Mouse (Mus musculus): ENCODE data around the gene Zfp575. TPM values are rescaled to one million over a fixed set of nuclear protein-coding genes. Genes with fewer than 3 reads are reported as not detected.

The Zfp575 gene
- polyA plus RNA-seq, 1 experiment from 2014 or later: 0.22 TPM

GRCm38 (mm10) chr7:24563837-24564206 is 23.6 kb downstream of the Zfp575 start:
- Histone ChIP-seq H3K4me3 (replicated peaks) (no peak overlapping the region), H3K9ac (no peak overlapping the region), H3K4me2 (no peak overlapping the region), H3K9me3 (replicated peaks) (no peaks in the 10 kb centered on the region), H3K27ac (replicated peaks) (no peak overlapping the region), H3K27me3 (no peaks in the 10 kb centered on the region), H3K4me1 (replicated peaks) (0 out of 2 replicates have a peak, but pooled peaks cover 3% of the 10 kb centered on the region), H3K36me3 (replicated peaks) (peaks cover 76% of the 10 kb centered on the region)
- 68% methylated on average over 4 of the region's 4 CpGs for WGBS (ENCODE audit: insufficient replicate concordance)
- no peak for ATAC-seq (ENCODE audit: insufficient read depth)

GRCm38 (mm10) chr7:24563191-24563836 is 24.1 kb downstream of the Zfp575 start:
- no peaks in the 10 kb centered on the region for H3K9me3 ChIP-seq (replicated peaks)
- no peak overlapping the region for H3K9ac ChIP-seq
- H3K36me3 ChIP-seq (replicated peaks): peaks cover 75% of the 10 kb centered on the region
- ATAC-seq (ENCODE audit: insufficient read depth): no peak
- 82% methylated on average over 8 of the region's 8 CpGs for WGBS (ENCODE audit: insufficient replicate concordance)
- H3K4me2 ChIP-seq: no peak overlapping the region
- no peak overlapping the region for H3K27ac ChIP-seq (replicated peaks)
- H3K4me1 ChIP-seq (replicated peaks): 0 out of 2 replicates have a peak, but pooled peaks cover 3% of the 10 kb centered on the region
- no peaks in the 10 kb centered on the region for H3K27me3 ChIP-seq
- H3K4me3 ChIP-seq (replicated peaks): no peak overlapping the region

GRCm38 (mm10) chr7:24561450-24561849 is 26.0 kb downstream of the Zfp575 start:
- no peaks in the 10 kb centered on the region for H3K27me3 ChIP-seq
- H3K36me3 ChIP-seq (replicated peaks): peaks cover 60% of the 10 kb centered on the region
- no peak overlapping the region for H3K4me3 ChIP-seq (replicated peaks)
- no peak overlapping the region for H3K4me2 ChIP-seq
- no peak overlapping the region for H3K27ac ChIP-seq (replicated peaks)
- WGBS (ENCODE audit: insufficient replicate concordance): 75% methylated on average over 4 of the region's 4 CpGs
- 0 out of 2 replicates have a peak, but pooled peaks cover 3% of the 10 kb centered on the region for H3K4me1 ChIP-seq (replicated peaks)
- ATAC-seq (ENCODE audit: insufficient read depth): no peak
- H3K9ac ChIP-seq: no peak overlapping the region
- no peaks in the 10 kb centered on the region for H3K9me3 ChIP-seq (replicated peaks)

GRCm38 (mm10) chr7:24555786-24556185 is 31.7 kb downstream of the Zfp575 start:
- Histone ChIP-seq H3K4me1 (replicated peaks) (peaks cover 6% of the 10 kb centered on the region; the same call in 1 of the 2 replicates), H3K4me3 (replicated peaks) (no peak overlapping the region), H3K36me3 (replicated peaks) (peaks cover 52% of the 10 kb centered on the region), H3K27ac (replicated peaks) (no peak overlapping the region), H3K9ac (no peak overlapping the region), H3K27me3 (no peaks in the 10 kb centered on the region), H3K9me3 (replicated peaks) (no peaks in the 10 kb centered on the region), H3K4me2 (no peak overlapping the region)
- no peak for ATAC-seq (ENCODE audit: insufficient read depth)
- WGBS (ENCODE audit: insufficient replicate concordance): 78% methylated on average over 10 of the region's 10 CpGs

GRCm38 (mm10) chr7:24551985-24552759 is 35.3 kb downstream of the Zfp575 start:
- Histone ChIP-seq H3K4me2 (peak overlapping the region; percentile 23; the same call in 1 of the 2 replicates), H3K27ac (replicated peaks) (peak overlapping the region; percentile 59), H3K36me3 (replicated peaks) (peaks cover 58% of the 10 kb centered on the region), H3K4me1 (replicated peaks) (peaks cover 15% of the 10 kb centered on the region), H3K9me3 (replicated peaks) (no peaks in the 10 kb centered on the region), H3K27me3 (no peaks in the 10 kb centered on the region), H3K9ac (no peak overlapping the region), H3K4me3 (replicated peaks) (no peak overlapping the region)
- ATAC-seq (ENCODE audit: insufficient read depth): peak; percentile 74
- WGBS (ENCODE audit: insufficient replicate concordance): 76% methylated on average over 12 of the region's 12 CpGs

- Histone ChIP-seq H3K9ac (peak overlapping the region; percentile 93), H3K9me3 (replicated peaks) (no peaks in the 10 kb centered on the region), H3K4me2 (peak overlapping the region; percentile 82), H3K27ac (replicated peaks) (peak overlapping the region; percentile 72), H3K4me3 (replicated peaks) (peak overlapping the region; percentile 89), H3K27me3 (no peaks in the 10 kb centered on the region), H3K4me1 (replicated peaks) (peaks cover 31% of the 10 kb centered on the region), H3K36me3 (replicated peaks) (peaks cover 29% of the 10 kb centered on the region)
- 23% methylated on average over 13 of the region's 13 CpGs for WGBS (ENCODE audit: insufficient replicate concordance)
- no peak for ATAC-seq (ENCODE audit: insufficient read depth)
Measured at GRCm38 (mm10) chr7:24547534-24548036, 39.9 kb downstream of the Zfp575 start.

GRCm38 (mm10) chr7:24546634-24547389 is 40.6 kb downstream of the Zfp575 start:
- Histone ChIP-seq H3K4me2 (peak overlapping the region; percentile 82), H3K9me3 (replicated peaks) (no peaks in the 10 kb centered on the region), H3K27ac (replicated peaks) (peak overlapping the region; percentile 72), H3K36me3 (replicated peaks) (peaks cover 22% of the 10 kb centered on the region), H3K4me3 (replicated peaks) (peak overlapping the region; percentile 89), H3K4me1 (replicated peaks) (peaks cover 31% of the 10 kb centered on the region), H3K9ac (peak overlapping the region; percentile 93), H3K27me3 (no peaks in the 10 kb centered on the region)
- peak; percentile 97 for ATAC-seq (ENCODE audit: insufficient read depth)
- 1% methylated on average over 57 of the region's 57 CpGs for WGBS (ENCODE audit: insufficient replicate concordance)

- Histone ChIP-seq H3K36me3 (replicated peaks) (peaks cover 22% of the 10 kb centered on the region), H3K9ac (peak within 1 kb of the TSS; percentile 93), H3K9me3 (replicated peaks) (no peaks in the 10 kb centered on the region), H3K27me3 (no peaks in the 10 kb centered on the region), H3K4me1 (replicated peaks) (peaks cover 27% of the 10 kb centered on the region), H3K4me3 (replicated peaks) (peak within 1 kb of the TSS; percentile 89), H3K4me2 (peak within 1 kb of the TSS; percentile 82), H3K27ac (replicated peaks) (peak within 1 kb of the TSS; percentile 72)
- no peak for ATAC-seq (ENCODE audit: insufficient read depth)
- 41% methylated on average over 13 of the region's 13 CpGs for WGBS (ENCODE audit: insufficient replicate concordance)
Measured at GRCm38 (mm10) chr7:24546068-24546614, 41.3 kb downstream of the Zfp575 start, which contains the start of the genes Pinlyp and Xrcc1. TSS of gene Pinlyp (minus strand) at chr7:24546118. TSS of gene Xrcc1 (plus strand) at chr7:24546289.

- ATAC-seq (ENCODE audit: insufficient read depth): no peak
- no peaks in the 10 kb centered on the region for H3K27me3 ChIP-seq
- peaks cover 29% of the 10 kb centered on the region for H3K4me1 ChIP-seq (replicated peaks)
- H3K9ac ChIP-seq: no peak overlapping the region
- no peak overlapping the region for H3K4me3 ChIP-seq (replicated peaks)
- H3K27ac ChIP-seq (replicated peaks): no peak overlapping the region
- no peak overlapping the region for H3K4me2 ChIP-seq
- H3K36me3 ChIP-seq (replicated peaks): peaks cover 13% of the 10 kb centered on the region
- no peaks in the 10 kb centered on the region for H3K9me3 ChIP-seq (replicated peaks)
- 60% methylated on average over 2 of the region's 2 CpGs for WGBS (ENCODE audit: insufficient replicate concordance)
Measured at GRCm38 (mm10) chr7:24544506-24544905, 42.9 kb downstream of the Zfp575 start.

- Histone ChIP-seq H3K4me3 (replicated peaks) (no peak overlapping the region), H3K9me3 (replicated peaks) (no peaks in the 10 kb centered on the region), H3K27me3 (no peaks in the 10 kb centered on the region), H3K9ac (no peak overlapping the region), H3K36me3 (replicated peaks) (no peaks in the 10 kb centered on the region), H3K27ac (replicated peaks) (no peak overlapping the region), H3K4me2 (no peak overlapping the region), H3K4me1 (replicated peaks) (0 out of 2 replicates have a peak, but pooled peaks cover 4% of the 10 kb centered on the region)
- 76% methylated on average over 4 of the region's 4 CpGs for WGBS (ENCODE audit: insufficient replicate concordance)
- no peak for ATAC-seq (ENCODE audit: insufficient read depth)
Measured at GRCm38 (mm10) chr7:24539686-24540085, 47.8 kb downstream of the Zfp575 start.

All from liver, embryonic 15.5 days (tissue).